Mouse (Mus musculus): ENCODE measurements around the gene Ift46.

GRCm38 (mm10) chr9:44826660-44827059 is 59.0 kb downstream of the Ift46 start:
- TF ChIP-seq EP300 (IDR thresholded peaks at IDR 0.05; ENCODE audit: low read depth) (no peak), CTCF (IDR thresholded peaks at IDR 0.05; ENCODE audit: low read depth) (no peak)

Measured in liver, postnatal 0 days (tissue).